Mouse (Mus musculus) B cell, adult 2 months (primary cell): ENCODE results near the gene A730071L15Rik.
A peak's percentile ranks its signal among the peaks of the same experiment; 100 is the strongest.

ENCODE experiments used
- DNase-seq, 2 experiments: peaks; one replicate each; pipeline ENCODE4 v3.0.0; 2022

A730071L15Rik gene

GRCm38 (mm10) chr11:6184202-6184935, 15.5 kb upstream of the A730071L15Rik start:
- peak; percentile 47 to 60 for DNase-seq

DNA sequence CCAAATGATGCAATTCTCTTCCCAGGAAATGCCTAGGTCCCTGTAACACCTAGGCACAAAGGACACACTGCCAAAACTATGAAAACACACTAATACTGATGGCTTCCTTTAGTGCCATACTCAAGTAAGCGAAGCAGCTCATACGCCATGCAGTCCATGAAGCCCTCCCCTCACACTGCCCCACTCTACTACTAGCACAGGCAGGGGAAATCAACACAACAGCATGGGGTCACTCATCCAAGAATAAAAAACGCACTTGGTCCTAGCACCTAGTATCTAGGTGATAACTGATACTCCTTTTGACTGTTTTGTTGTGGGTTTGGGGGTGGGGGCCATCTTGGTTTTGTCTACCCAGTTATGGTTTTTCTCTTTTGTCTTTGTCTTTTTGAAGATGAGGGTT, 12.4 kb upstream of the A730071L15Rik start:
- no peak for DNase-seq

GRCm38 (mm10) chr11:6187878-6188277, 12.0 kb upstream of the A730071L15Rik start:
- DNase-seq: peak; percentile 88

GRCm38 (mm10) chr11:6196780-6197179, 3.0 kb upstream of the A730071L15Rik start:
- DNase-seq: no peak

GRCm38 (mm10) chr11:6198449-6198848, 1.4 kb upstream of the A730071L15Rik start:
- no peak for DNase-seq

- peak; percentile 89 to 90 for DNase-seq
Measured at GRCm38 (mm10) chr11:6200087-6200569, 299 bp downstream of the A730071L15Rik start, which contains the start of gene Nudcd3. Nudcd3 (minus strand) TSS chr11:6200415.

- DNase-seq: no peak
Measured at GRCm38 (mm10) chr11:6200570-6200969, 741 bp downstream of the A730071L15Rik start.

GRCm38 (mm10) chr11:6207090-6207489, 7.3 kb downstream of the A730071L15Rik start:
- no peak for DNase-seq

DNA sequence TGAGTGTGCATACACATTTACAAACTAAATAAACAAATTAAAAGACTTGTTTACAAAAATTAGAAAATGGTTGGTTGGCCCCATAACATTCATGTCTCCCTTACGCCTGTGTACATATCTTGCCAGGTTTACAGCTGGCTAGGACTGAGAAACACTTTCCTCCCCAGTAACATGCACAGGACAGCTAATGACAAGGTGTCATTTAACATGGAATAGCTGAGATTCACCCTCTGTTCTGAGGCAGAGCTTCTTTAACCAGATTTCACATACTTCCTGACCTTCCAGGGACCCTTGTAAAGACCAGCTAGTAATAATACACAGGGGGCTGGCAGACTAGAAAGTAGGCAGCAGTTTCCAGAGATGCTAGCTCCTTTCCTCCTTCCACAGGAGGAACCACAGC, 8.3 kb downstream of the A730071L15Rik start:
- no peak for DNase-seq

DNA sequence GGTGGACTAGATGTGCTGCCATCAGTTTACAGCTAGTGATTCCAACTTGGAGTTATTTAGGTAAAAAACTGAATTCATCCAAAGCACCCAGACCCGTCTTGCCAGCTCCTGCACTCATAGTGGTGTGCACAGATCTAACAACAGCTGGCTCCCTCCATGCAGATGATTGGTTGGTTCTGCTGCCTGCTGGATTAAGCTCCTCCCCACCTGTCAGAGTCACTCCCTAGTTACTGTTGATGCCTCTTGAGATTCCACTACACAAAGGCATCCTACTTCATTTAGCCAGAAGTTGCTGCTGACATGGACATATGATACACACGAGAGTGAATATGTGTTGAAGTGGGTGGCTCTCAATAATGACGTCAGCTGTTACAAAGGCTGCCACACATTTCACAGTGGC, 17.0 kb downstream of the A730071L15Rik start:
- no peak for DNase-seq

DNA sequence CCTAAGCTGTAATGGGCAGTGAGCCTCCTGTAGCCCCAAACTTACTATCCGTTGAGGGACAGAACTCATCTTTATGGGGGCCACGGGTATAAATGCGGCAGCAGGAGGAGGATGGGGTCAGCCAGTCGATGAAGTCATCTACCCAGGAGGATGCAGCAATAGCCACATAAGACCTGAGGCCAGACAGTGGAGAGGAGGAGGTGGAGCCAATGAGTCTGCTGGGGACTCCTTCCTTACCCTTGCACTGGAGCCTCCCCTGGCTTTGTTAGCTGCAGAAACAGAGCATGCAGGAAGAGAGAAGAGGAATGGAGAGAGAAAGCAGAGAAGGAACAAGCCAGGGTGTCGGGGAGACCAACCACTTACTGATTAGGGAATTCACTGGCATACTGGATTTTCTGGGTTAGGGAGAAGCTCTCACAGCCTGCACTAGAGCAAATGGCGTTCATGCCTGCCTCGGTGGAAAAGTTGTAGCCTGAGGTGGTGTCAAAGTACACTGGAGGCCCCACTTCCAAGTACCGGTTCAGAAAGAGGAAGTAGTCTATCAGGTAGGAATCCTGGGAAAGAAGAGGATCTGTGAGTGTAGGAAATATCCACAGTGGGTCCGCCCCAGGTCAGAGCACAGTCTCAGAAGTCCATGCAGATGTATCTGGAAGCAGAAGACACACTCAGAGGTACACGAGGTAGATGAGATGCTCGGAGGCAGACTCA, 18.5 kb downstream of the A730071L15Rik start:
- no peak for DNase-seq

- no peak for DNase-seq
Measured at GRCm38 (mm10) chr11:6219967-6220366, 20.1 kb downstream of the A730071L15Rik start.

DNA sequence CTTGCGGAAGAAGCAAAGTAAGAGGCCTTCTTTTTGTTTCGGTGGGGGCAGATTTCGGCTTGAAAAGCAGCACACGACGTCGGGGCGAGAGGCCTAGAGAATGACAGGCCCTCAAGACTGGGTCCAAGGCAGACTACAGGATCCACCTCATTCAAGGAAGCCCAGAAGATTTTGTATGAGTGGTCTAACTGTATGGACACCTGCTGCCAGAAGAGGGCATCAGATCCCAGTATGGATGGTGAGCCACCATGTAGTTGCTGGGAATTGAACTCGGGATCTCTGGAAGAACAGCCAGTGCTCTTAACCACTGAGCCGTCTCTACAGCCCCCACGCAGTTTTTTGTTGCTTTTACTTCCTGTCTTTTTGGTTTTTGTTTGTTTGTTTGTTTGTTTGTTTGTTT, 22.4 kb downstream of the A730071L15Rik start:
- DNase-seq: no peak

DNA sequence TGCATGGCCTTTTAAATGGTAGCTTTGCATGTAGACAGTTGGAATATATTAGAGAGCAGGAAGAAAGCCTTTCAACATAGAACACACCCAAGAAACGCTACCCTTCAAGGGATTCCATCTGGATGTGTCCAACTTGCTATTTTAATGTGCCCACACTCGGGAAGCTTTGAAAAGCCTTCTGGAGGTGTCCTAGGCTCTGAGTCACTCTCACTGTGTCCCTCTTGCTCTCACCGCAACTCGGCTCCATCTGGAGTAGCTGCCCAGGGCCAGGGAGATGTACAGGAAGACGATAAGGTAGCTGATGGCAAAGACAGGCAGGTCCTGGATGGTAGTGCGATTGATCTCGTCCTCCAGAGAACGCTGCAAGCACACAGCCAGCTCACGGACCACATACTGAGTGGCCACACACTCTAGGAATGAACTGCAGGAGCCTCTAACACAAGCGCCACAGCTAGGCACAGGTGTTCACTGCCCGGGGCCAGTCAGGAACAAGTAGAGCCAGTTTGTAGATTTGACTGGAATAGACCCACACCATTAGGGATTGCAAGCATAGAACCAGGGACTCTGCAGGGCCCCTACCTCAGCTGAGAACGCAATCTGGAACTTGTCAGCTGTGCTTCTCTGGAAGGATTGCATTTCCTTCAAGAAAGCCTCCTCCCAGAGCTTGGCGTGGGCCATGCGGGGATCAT, 24.9 kb downstream of the A730071L15Rik start:
- no peak for DNase-seq

DNA sequence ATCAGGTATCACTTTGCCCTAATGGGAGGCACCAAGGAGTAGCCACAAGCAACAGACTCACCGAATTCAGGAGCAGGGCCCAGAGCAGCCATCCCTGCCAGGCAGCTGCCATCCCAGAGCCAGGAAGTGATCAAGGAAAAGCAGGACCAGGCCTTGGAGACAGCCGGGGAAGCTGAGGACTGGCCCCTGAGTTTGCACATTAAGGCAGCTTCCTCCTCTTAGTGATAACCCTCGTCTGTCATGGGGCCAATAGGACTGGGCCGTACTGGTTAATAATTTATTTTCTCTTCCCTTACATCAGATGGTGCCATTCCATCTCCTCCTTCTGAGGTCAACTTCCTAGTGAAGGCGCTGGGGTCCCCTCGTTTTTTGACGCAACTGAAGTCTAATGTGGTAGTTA, 30.2 kb downstream of the A730071L15Rik start, which contains the start of gene Npc1l1:
Npc1l1 (minus strand) TSS at position 132 of the 400 bp plus-strand sequence.
- no peak for DNase-seq

DNA sequence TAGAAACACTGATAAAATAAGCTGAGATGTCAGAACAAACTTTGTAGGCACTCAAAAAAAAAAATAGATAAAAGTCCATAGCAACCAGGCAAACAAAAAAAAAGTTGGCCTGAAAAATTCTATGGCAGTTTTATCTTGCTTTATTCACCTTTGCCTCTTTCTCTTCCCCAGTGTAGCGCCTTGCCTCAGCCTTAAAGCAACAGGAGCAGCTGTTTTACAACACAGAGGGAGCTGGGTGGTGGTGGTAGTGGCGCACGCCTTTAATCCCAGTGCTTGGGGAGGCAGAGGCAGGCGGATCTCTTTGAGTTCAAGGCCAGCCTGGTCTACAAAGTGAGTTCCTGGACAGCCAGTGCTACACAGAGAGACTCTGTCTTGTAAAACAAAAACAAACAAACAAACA, 33.2 kb downstream of the A730071L15Rik start:
- DNase-seq: no peak

- no peak for DNase-seq
Measured at GRCm38 (mm10) chr11:6244707-6245106, 44.9 kb downstream of the A730071L15Rik start.
